Mouse (Mus musculus): ENCODE results near the gene Ptprd. TPM values are rescaled to one million over a fixed set of nuclear protein-coding genes. Genes with fewer than 3 reads are reported as not detected.
A peak's percentile ranks its signal among the peaks of the same experiment; 100 is the strongest.

Gene Ptprd
- polyA plus RNA-seq, 1 experiment from 2014 or later: 14.5 TPM

GRCm38 (mm10) chr4:77647451-77648137, 564.2 kb downstream of the Ptprd start:
- no peak for TF ChIP-seq CTCF (IDR thresholded peaks at IDR 0.05; ENCODE audit: low read depth)
- Histone ChIP-seq H3K27me3 (ENCODE audit: insufficient read depth, low read length) (no peaks in the 10 kb centered on the region), H3K36me3 (ENCODE audit: insufficient read depth, low read length) (no peaks in the 10 kb centered on the region), H3K9ac (ENCODE audit: low read depth, low read length) (no peak overlapping the region), H3K27ac (no peak overlapping the region), H3K4me2 (ENCODE audit: low read length) (no peak overlapping the region), H3K4me3 (replicated peaks; ENCODE audit: low read depth, low read length) (no peak overlapping the region), H3K9me3 (replicated peaks; ENCODE audit: low read length) (no peaks in the 10 kb centered on the region), H3K4me1 (replicated peaks; ENCODE audit: insufficient read depth, low read length) (no peaks in the 10 kb centered on the region)
- WGBS: 81% methylated on average over 5 of the region's 5 CpGs
- ATAC-seq (replicated peaks; ENCODE audit: low FRiP score, low read depth): no peak
- no peak for DNase-seq (ENCODE audit: low spot score)

- Histone ChIP-seq H3K4me3 (replicated peaks; ENCODE audit: low read depth, low read length) (no peak overlapping the region), H3K27ac (no peak overlapping the region), H3K9me3 (replicated peaks; ENCODE audit: low read length) (no peaks in the 10 kb centered on the region), H3K4me2 (ENCODE audit: low read length) (no peak overlapping the region), H3K27me3 (ENCODE audit: insufficient read depth, low read length) (no peaks in the 10 kb centered on the region), H3K4me1 (replicated peaks; ENCODE audit: insufficient read depth, low read length) (no peaks in the 10 kb centered on the region), H3K9ac (ENCODE audit: low read depth, low read length) (no peak overlapping the region), H3K36me3 (ENCODE audit: insufficient read depth, low read length) (no peaks in the 10 kb centered on the region)
- DNase-seq (ENCODE audit: low spot score): peak; percentile 8
- ATAC-seq (replicated peaks; ENCODE audit: low FRiP score, low read depth): no peak
- TF ChIP-seq CTCF (IDR thresholded peaks at IDR 0.05; ENCODE audit: low read depth): peak; percentile 47
Measured at GRCm38 (mm10) chr4:77644435-77644834, 567.3 kb downstream of the Ptprd start.

- H3K27me3 ChIP-seq (ENCODE audit: insufficient read depth, low read length): no peaks in the 10 kb centered on the region
- H3K4me2 ChIP-seq (ENCODE audit: low read length): no peak overlapping the region
- TF ChIP-seq CTCF (IDR thresholded peaks at IDR 0.05; ENCODE audit: low read depth): no peak
- ATAC-seq (replicated peaks; ENCODE audit: low FRiP score, low read depth) (no peak), DNase-seq (ENCODE audit: low spot score) (no peak)
- H3K4me1 ChIP-seq (replicated peaks; ENCODE audit: insufficient read depth, low read length): no peaks in the 10 kb centered on the region
- no peak overlapping the region for H3K9ac ChIP-seq (ENCODE audit: low read depth, low read length)
- no peaks in the 10 kb centered on the region for H3K9me3 ChIP-seq (replicated peaks; ENCODE audit: low read length)
- no peaks in the 10 kb centered on the region for H3K36me3 ChIP-seq (ENCODE audit: insufficient read depth, low read length)
- no peak overlapping the region for H3K4me3 ChIP-seq (replicated peaks; ENCODE audit: low read depth, low read length)
- H3K27ac ChIP-seq: no peak overlapping the region
- 63% methylated on average over 7 of the region's 7 CpGs for WGBS
Measured at GRCm38 (mm10) chr4:77640022-77640421, 571.7 kb downstream of the Ptprd start.

GRCm38 (mm10) chr4:77613129-77613528, 598.6 kb downstream of the Ptprd start:
- no peak overlapping the region for H3K27ac ChIP-seq
- WGBS: 91% methylated on average over 1 of the region's 1 CpGs
- no peaks in the 10 kb centered on the region for H3K36me3 ChIP-seq (ENCODE audit: insufficient read depth, low read length)
- no peaks in the 10 kb centered on the region; the same call in 1 of the 2 replicates for H3K9me3 ChIP-seq (replicated peaks; ENCODE audit: low read length)
- no peaks in the 10 kb centered on the region for H3K4me1 ChIP-seq (replicated peaks; ENCODE audit: insufficient read depth, low read length)
- no peaks in the 10 kb centered on the region for H3K27me3 ChIP-seq (ENCODE audit: insufficient read depth, low read length)
- H3K4me2 ChIP-seq (ENCODE audit: low read length): no peak overlapping the region
- no peak for TF ChIP-seq CTCF (IDR thresholded peaks at IDR 0.05; ENCODE audit: low read depth)
- no peak overlapping the region for H3K9ac ChIP-seq (ENCODE audit: low read depth, low read length)
- H3K4me3 ChIP-seq (replicated peaks; ENCODE audit: low read depth, low read length): no peak overlapping the region
- DNase-seq (ENCODE audit: low spot score) (no peak), ATAC-seq (replicated peaks; ENCODE audit: low FRiP score, low read depth) (no peak)

GRCm38 (mm10) chr4:77586624-77587023, 625.1 kb downstream of the Ptprd start:
- H3K27me3 ChIP-seq (ENCODE audit: insufficient read depth, low read length): no peaks in the 10 kb centered on the region
- DNase-seq (ENCODE audit: low spot score) (no peak), ATAC-seq (replicated peaks; ENCODE audit: low FRiP score, low read depth) (no peak)
- H3K4me3 ChIP-seq (replicated peaks; ENCODE audit: low read depth, low read length): no peak overlapping the region
- no peak for TF ChIP-seq CTCF (IDR thresholded peaks at IDR 0.05; ENCODE audit: low read depth)
- no peak overlapping the region for H3K9ac ChIP-seq (ENCODE audit: low read depth, low read length)
- no peak overlapping the region for H3K4me2 ChIP-seq (ENCODE audit: low read length)
- H3K27ac ChIP-seq: no peak overlapping the region
- H3K36me3 ChIP-seq (ENCODE audit: insufficient read depth, low read length): no peaks in the 10 kb centered on the region
- no peaks in the 10 kb centered on the region for H3K9me3 ChIP-seq (replicated peaks; ENCODE audit: low read length)
- 79% methylated on average over 1 of the region's 1 CpGs for WGBS
- no peaks in the 10 kb centered on the region for H3K4me1 ChIP-seq (replicated peaks; ENCODE audit: insufficient read depth, low read length)

- H3K9me3 ChIP-seq (replicated peaks; ENCODE audit: low read length): no peaks in the 10 kb centered on the region
- no peak overlapping the region for H3K27ac ChIP-seq
- no peak overlapping the region for H3K4me2 ChIP-seq (ENCODE audit: low read length)
- no peak overlapping the region for H3K9ac ChIP-seq (ENCODE audit: low read depth, low read length)
- WGBS: 65% methylated on average over 1 of the region's 1 CpGs
- no peak overlapping the region for H3K4me3 ChIP-seq (replicated peaks; ENCODE audit: low read depth, low read length)
- no peak for ATAC-seq (replicated peaks; ENCODE audit: low FRiP score, low read depth)
- no peaks in the 10 kb centered on the region for H3K36me3 ChIP-seq (ENCODE audit: insufficient read depth, low read length)
- no peaks in the 10 kb centered on the region for H3K4me1 ChIP-seq (replicated peaks; ENCODE audit: insufficient read depth, low read length)
- no peak for DNase-seq (ENCODE audit: low spot score)
- H3K27me3 ChIP-seq (ENCODE audit: insufficient read depth, low read length): no peaks in the 10 kb centered on the region
- no peak for TF ChIP-seq CTCF (IDR thresholded peaks at IDR 0.05; ENCODE audit: low read depth)
Measured at GRCm38 (mm10) chr4:77586222-77586621, 625.5 kb downstream of the Ptprd start.
